Mouse (Mus musculus): ENCODE results near the gene Irf3.
A peak's percentile ranks its signal among the peaks of the same experiment; 100 is the strongest.
"Not testable (repeated sequence)": the region's sequence is repeated elsewhere in the genome, so short reads cannot be mapped to it uniquely, and the experiment has no call there.

Irf3 gene

DNA sequence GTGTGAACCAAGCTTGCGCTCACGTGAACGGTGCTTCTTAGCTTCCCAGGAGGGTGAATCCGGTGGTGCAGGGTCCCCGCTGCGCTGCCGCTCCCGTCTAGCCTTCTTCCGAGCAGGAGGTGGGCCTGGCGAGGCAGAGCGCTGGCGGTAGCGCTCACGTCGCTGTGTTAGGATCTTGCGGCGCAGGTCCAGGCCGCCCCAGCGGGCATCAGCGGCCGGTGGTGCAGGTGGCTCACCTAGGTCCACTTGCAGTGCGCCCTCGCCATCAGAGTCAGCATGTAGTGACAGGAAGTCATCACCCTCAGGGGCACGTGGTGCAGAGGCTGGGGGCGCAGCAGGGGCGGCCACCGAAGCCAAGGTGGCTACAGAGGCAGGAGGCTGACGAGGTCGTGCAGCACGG lies 10.4 kb downstream of the Irf3 start:
- no peak for DNase-seq (ENCODE audit: low read depth, low spot score)

GRCm38 (mm10) chr7:45008411-45008810 lies 11.0 kb downstream of the Irf3 start:
- DNase-seq (ENCODE audit: low read depth, low spot score): no peak

- DNase-seq (ENCODE audit: low read depth, low spot score): no peak
Measured at GRCm38 (mm10) chr7:45012011-45012410, 14.6 kb downstream of the Irf3 start.

GRCm38 (mm10) chr7:45012824-45013223 lies 15.4 kb downstream of the Irf3 start:
- no peak for DNase-seq (ENCODE audit: low read depth, low spot score)

- DNase-seq (ENCODE audit: low read depth, low spot score): no peak
Measured at GRCm38 (mm10) chr7:45013366-45014095, 16.1 kb downstream of the Irf3 start.

DNA sequence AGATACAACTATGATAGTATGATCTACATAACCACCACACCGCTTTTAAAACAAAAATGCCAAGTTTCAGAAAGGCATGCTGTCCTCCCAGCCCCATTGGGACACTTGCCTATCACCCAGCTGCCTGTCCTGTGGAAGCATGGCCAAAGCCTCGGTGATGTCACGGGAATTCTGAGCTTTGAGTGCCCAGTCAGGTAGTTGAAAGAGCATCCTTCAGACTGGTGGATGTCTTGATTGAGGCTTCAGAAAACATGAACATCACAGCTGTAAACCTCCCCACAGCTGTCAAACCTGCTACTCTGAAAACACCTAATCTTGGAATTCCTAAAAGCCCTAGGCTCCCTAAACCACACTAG lies 16.6 kb downstream of the Irf3 start:
- DNase-seq (ENCODE audit: low read depth, low spot score): no peak

DNA sequence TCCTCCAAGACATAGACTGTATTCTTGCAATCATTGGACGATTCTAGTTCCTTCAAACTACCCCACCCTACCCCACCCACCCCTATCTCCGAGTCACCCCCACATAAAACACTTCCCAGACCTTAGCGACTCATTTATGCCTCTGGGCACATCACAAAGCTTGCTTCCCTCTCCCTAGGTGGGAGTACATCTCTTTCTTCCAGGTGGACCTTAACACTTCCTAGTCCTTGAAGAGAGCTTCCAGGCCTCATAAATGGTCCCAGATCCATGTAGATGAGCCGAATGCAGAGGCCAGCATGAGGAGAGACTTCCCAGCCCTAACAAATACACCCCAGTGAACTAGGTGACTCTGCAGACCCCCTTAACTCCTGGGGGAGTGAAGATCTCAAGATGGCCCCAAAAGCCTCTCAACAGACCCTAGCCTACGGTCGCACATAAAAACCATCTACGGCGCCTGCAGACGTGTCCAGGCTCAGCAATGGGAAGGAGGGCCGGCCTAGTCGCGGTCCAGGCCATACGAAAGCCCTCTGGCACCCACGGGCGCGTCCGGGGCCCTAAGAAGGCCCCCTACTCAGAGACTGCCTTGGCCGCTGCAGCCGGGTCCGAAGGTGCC lies 18.0 kb downstream of the Irf3 start:
- no peak for DNase-seq (ENCODE audit: low read depth, low spot score)

DNA sequence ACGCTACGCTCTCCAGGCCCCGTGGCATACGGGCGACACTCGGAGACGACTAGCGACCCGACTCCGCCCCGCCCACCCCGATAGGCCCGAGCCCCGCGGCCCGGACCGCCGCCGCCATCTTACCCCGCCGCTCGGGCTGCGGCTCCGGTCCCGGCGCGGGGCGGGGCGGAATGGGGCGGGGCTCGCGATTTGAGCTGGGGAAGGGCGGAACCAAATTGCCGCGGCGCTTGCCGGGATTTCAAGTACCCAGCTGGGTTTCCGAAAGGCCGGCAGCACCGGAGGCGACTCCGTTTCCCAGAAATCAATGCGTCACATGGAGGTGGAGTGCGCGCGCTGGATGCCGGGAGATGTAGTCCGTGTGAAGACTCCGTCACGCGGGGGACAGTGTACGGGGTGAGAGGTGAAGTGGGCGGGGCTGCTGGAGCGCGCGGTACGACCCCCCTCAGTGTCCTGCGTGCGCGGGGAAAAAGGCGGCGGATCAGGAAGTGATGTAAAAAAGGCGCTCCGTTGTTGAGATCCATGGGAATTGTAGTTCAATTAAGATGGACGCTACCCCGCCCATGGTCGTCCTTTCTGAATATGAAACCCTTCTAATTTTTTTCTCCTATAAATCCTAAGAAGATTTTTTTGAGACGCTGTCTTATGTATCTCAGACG lies 18.6 kb downstream of the Irf3 start, which contains the start of gene Scaf1:
Scaf1 (minus strand) TSS at position 407 of the 656 bp plus-strand sequence.
- DNase-seq (ENCODE audit: low read depth, low spot score): peak; percentile 98

DNA sequence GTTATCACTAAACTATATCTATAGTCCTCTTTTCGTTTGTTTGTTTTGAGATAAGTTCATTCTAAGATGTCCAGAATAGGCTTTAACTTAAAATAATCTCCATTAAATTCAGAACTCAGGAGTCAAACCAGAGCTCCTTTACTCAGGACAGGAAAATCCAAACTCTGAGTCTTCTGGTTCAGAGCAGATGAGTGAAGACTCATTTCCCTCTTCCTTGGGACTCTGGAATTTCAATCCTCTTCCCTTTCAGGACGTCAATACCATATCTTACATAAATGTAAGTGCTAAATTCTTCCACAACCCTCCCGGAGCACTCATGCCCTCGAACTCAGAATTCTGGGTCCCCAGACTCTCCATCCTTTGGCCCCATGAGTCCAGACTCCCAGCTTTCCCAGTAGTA lies 19.3 kb downstream of the Irf3 start:
- DNase-seq (ENCODE audit: low read depth, low spot score): no peak

GRCm38 (mm10) chr7:45017242-45018061 lies 20.0 kb downstream of the Irf3 start, which contains the start of gene Rras:
Gene Rras, plus strand, starts transcription at chr7:45017961.
- peak; percentile 93 for DNase-seq (ENCODE audit: low read depth, low spot score)

GRCm38 (mm10) chr7:45019031-45019571 lies 21.7 kb downstream of the Irf3 start:
- no peak for DNase-seq (ENCODE audit: low read depth, low spot score)

DNA sequence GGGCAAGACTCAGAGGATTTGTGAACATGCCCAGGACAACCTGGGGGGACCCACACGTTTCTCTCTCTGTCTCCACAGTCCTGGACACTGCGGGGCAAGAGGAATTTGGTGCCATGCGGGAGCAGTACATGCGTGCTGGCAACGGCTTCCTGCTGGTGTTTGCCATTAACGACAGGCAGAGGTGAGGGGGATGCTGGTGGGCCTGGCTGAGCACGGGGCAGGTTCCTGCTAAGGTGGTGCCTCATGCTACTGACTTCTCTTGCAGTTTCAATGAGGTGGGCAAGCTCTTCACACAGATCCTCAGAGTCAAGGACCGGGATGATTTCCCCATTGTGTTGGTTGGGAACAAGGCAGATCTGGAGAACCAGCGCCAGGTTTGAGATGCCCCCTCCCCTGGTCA lies 22.8 kb downstream of the Irf3 start:
- no peak for DNase-seq (ENCODE audit: low read depth, low spot score)

GRCm38 (mm10) chr7:45023711-45024110 lies 26.3 kb downstream of the Irf3 start:
- DNase-seq (ENCODE audit: low read depth, low spot score): not testable (repeated sequence)

DNA sequence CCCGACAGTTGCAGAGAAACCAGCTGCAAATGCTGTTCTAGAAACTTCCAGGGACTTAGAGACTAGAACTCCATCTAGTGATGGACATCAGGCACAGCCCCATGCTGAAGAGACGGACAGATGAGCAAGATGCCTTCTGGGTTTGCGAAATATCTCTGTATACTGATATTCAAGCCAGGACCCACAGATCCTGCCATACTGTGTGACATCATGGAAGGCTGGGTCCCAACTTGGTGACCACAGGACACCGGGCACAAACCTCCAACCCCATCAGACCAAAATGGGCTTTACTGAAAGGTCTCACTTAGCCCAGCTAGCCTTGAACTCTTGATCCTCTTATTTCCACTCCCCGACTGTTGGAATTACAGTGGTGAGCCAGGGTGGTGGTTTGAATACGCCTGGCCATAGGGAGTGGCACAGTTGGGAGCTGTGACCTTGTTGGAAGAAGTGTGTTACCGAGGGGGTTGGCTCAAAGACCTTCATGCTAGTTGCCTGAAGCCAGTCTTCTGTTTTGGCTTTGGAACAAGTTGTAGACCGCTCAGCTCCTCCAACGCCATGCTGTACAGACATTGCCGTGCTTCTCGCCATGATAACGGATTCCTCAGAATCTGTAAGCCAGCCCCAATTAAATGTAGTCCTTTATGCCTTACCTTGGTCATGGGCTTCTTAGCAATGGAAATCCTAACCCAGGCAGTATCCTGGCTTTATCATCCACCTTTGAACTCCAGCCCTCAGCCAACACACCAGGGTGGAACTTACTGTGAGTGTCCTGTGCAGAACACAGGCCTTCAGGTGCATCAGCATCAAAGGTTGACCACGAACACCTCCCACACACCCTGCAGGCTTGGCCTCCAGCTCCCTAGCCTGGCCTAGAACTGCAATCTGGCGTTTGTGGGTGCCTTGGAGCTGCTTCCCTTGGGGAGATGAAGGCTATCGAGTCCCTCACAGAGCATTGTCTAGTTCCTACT lies 27.1 kb downstream of the Irf3 start:
- no peak for DNase-seq (ENCODE audit: low read depth, low spot score)

- DNase-seq (ENCODE audit: low read depth, low spot score): no peak
Measured at GRCm38 (mm10) chr7:45025601-45026220, 28.3 kb downstream of the Irf3 start.

DNA sequence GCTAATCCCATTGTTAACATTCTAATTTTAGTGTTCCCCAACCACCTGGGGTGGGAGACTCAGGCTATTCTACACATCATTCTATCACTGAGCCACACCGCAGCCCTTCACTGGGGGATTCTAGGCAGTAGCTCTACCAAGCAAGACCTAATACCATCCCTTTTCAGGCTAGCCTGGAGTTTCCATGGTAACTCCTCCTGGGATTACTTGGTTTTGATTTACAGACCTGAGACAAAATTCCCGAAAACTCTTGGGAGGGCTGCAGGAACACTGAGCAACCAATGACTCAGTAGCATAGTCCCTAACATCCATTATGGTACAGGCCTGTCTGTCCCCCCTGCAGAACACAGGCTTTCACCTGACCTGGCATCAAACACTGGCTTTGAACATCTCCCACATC lies 28.8 kb downstream of the Irf3 start:
- no peak for DNase-seq (ENCODE audit: low read depth, low spot score)

DNA sequence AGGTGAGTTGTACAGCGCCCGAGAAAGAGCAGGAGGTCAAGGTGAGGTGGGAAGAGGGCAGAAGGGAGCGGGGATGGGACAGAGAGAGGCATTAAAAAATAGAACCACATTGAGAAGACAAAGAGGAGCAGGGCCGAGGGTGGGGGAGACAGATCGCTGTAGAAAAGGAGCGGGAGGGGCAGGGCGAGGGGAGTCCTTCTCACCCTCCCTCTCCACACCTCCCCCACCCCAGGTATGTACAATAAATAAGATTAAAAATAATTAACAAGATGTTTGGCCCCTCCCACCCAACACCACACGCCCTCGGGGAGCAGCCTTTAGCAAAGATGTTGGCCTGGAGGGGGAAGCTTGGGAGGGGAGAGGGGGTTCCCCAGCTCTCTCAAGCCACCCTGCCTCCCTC lies 30.3 kb downstream of the Irf3 start:
- DNase-seq (ENCODE audit: low read depth, low spot score): no peak

GRCm38 (mm10) chr7:45028351-45028750 lies 30.9 kb downstream of the Irf3 start:
- no peak for DNase-seq (ENCODE audit: low read depth, low spot score)

DNA sequence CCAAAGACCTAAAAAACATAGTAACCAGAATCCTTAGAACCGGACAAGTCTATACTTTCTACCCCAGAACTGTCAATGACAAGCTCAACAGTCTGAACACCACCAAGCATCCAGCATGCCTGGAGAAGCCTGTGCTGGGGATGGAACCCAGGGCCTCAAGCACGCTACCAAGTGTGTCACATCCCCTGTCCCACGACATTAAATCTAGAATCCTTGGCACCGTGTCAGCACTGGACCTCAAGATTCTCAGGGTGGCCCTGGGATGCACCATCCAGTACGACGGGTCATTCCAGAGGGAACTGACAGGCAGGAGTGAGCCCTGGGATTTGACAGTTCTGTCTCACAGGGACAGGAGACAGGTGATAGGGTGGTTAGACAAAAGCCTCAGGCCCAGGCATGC lies 32.5 kb downstream of the Irf3 start:
- no peak for DNase-seq (ENCODE audit: low read depth, low spot score)

GRCm38 (mm10) chr7:45030857-45031256 lies 33.4 kb downstream of the Irf3 start:
- DNase-seq (ENCODE audit: low read depth, low spot score): no peak

Measured in embryo, embryonic 11.5 days (tissue).